Mouse (Mus musculus): Measurements from ENCODE around the gene Zmat5.

Zmat5 gene

DNA sequence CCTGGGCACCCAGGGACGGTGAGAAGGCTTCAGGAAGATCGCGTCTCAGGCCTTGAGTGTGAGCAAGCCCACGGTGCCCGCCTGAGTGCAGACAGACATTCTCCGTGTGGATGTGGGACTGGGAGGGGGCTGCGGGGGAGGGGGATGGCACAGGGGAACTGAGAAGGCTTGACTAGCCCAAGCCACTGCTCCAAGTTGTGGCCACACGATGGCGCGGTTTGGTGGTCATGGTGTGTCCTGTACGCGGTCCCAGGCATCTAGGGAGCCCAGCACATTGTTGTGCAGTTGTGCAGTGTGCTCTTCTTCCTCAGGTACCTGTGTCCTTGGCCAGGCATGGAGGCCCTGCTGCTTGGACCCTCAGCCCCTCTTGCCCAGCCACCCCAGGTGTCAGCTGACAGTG lies 29.7 kb downstream of the Zmat5 start:
- no peak for DNase-seq (ENCODE audit: low read depth, low spot score)

DNA sequence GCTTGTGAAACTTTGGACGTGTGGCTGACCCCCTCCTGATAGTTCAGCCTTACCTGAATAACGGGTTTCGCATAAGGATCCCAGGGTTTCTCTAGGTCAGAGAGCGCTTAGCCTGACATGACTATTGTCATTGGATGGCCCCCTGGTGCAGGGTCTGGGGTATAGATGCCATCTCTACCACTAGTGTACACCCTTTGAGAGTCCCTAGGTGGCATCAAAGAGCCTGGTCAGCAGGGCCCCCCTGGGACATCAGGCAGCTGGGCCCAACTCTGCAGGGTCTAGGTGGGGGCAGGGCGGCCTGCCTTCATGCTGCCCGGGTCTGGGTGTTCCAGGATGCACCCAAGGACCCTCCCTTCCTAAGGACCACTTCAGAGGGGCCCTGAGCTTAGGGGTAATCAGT lies 31.9 kb downstream of the Zmat5 start:
- no peak for DNase-seq (ENCODE audit: low read depth, low spot score)

DNA sequence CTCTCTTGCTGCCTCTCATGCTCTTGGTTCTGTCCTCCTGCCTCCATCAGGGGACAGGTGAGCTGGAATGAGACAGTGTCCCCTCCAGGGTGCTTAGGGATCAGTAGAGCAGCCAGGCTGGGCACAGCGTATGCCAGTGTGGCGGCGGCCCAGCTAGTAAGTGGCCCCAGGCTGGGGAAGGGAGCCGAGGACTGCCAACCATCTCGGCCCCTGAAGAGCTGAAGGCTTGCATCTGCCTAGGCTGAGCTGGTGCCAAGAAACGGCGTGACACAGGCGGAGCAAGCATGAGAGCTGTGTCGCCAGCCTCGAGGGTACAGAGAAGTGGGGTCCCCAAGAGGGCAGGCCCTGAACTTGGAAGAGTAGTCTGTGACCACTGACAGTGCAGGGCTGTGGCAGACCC lies 33.2 kb downstream of the Zmat5 start:
- no peak for DNase-seq (ENCODE audit: low read depth, low spot score)

DNA sequence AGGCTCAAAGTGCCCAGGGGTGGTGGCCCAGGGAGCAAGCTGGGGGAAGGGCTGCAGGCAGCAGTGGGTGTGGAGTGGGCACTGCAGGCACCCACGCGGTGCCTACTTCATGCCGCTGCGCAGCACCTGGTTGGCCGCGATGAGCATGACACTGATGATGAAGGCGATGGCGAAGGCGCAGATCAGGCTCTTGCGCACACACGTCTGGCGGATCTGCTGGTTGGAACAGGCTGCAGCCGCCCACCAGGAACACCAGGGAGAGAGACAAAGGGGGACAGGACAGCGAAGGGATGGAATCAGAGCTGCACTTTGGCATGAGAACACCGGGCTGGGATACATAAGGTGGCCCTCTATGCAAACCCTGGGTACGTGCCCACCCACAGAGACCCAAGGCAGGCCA lies 34.2 kb downstream of the Zmat5 start:
- no peak for DNase-seq (ENCODE audit: low read depth, low spot score)

DNA sequence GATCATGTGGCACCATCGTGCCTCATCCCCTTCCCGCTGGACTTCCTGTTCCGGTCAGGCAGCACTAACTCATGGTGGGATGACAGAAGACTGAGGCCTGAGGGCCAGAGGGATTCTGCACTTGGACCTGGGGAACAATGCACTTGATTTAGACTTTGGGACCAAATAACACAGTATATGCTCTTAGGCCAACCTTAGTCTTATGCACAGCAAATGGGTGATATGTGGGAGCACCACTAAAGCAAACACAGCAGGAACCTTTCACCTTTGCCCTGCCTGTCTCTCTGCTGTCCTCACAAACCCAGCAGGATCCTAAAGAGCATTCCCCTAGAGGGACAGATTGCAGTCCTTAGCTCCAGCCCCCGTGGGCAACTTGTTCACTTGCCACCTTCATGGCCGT lies 36.3 kb downstream of the Zmat5 start:
- no peak for DNase-seq (ENCODE audit: low read depth, low spot score)

DNA sequence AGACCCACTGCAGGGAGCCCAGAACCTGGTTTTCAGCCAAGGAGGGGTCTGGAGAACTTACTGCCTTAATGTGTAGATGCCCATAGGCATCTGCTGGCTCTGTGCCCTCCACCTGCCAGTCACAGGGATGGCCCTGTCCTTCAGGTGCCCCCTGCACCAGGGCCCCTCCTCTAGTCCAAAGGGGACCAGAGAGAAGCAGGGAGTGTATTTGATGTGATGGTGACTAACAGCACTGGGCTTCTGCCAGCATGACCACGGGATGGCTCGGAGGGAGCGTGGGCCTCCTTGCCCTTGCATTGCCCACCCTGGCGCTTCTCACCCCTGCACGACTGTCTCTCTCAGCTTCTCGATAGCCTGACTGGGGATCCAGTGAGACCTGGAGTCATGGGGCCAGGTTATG lies 40.2 kb downstream of the Zmat5 start:
- no peak for DNase-seq (ENCODE audit: low read depth, low spot score)

DNA sequence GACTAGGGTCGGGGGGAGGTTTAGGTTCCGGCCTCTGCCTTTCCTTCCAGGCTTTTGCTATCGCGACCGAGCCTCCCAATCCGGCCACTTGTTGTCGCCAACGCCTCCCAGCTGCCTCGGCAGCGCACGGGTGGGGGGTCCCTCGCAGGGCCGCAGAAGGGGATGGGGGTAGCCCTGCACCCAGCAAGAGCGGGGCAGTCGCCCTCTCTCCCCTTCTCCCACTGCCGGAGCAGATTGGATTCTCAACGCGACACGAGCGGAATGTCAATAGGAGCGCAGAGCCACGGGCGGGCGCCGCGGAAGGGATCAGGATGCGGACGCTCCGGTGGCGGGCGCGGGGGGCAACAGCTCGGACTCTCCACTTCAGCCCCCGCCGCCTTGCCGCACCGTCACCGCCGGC lies 41.5 kb downstream of the Zmat5 start:
- DNase-seq (ENCODE audit: low read depth, low spot score): no peak

DNA sequence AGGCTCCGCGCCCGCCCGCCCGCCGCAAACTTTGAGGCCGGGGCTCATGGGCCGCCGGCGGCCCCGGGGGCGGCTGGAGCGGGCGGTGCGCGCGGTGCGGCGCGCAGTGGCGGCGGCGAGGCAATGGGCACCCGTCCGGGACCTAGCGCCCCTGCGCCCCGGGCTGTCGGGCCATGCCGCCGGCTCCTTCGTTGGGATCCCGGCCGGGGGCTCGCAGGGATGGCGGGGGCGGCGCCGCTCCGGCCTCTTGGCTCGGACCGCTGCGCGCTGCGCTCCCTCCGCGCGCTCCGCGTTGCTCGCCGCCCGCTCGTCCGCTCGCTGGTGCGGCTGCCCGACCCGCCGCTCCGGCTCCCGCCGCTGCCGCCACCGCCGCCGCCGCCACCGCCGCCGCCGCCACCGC lies 42.3 kb downstream of the Zmat5 start, which contains the start of gene Cabp7:
Gene Cabp7, minus strand, starts transcription at position 46 of the 400 bp plus-strand sequence.
- DNase-seq (ENCODE audit: low read depth, low spot score): no peak

DNA sequence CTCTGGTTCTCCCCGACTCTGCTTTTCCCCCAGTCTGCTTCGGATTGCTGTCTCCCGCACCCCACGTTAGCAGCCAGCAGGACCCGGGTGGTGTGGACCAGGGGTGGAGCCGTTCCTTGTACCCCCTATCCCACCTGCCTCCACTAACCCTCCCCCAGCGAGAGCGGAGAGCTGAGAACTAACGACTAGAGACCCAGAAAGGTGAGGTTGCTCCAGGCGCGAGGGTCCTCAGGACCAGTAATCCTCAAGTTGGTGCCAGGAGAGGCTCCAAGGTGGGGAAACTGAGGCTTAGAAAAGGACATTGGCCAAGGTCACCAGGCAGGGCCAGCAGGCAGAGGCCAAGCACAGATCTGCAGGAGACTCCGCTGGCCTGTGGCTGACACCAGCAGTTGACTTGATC lies 42.8 kb downstream of the Zmat5 start:
- DNase-seq (ENCODE audit: low read depth, low spot score): no peak

DNA sequence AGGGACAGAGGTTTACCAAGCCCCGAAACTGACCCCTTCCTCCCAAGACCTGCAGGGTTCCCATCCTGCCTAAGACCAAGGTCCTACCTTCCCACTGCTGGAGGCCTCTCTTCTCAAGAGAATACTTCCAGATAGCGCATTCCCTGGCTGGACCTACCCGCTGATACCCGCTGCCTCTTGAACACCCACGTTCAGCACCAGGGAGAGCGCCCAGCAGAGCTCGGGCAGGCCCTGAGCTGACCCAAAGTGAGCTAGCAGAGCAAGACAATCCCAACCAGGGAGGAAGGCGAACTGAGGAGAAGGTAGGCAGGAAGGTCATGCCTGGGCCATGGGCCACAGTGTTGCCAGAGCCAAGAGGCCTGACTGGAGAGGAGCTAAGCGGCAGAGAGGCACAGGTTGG lies 45.8 kb downstream of the Zmat5 start:
- no peak for DNase-seq (ENCODE audit: low read depth, low spot score)

DNA sequence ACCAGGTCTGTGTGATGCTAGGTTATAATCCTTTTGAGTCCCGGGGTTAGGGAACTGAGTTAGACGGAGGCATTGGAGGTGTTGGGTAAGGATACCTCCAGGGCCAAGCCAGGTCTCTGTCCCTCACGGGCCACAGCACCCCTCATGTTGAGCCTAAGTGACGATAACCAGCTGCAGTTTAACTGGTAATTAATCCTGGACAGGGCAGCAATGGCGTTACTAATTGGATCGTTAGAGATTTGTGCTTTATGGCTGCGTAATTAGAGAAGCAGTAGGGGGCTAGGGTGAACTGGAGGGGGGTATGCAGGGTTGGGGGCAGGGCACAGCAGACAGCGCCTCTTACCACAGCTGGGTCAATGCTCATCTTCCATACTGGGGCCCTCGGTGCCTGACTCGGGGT lies 48.4 kb downstream of the Zmat5 start:
- no peak for DNase-seq (ENCODE audit: low read depth, low spot score)

DNA sequence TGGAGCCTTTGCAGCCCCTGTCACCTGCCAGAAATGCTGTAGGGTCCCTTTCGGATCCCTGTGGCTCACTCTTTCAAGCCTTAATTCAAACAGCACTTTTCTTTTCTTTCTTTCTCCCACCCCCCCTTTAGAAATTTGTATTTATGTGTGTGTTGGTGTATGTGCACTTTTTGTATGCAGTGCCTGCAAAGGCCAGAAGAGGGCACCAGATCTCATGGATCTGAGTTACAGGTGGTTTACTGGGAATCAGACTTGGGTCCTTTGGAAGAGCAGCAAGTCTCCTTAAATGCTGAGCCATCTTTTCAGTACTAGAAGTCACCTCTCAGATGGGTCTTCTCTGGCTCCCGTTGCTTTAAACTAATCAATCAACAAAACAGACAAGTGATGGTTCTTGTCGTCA lies 49.6 kb downstream of the Zmat5 start:
- DNase-seq (ENCODE audit: low read depth, low spot score): no peak

DNA sequence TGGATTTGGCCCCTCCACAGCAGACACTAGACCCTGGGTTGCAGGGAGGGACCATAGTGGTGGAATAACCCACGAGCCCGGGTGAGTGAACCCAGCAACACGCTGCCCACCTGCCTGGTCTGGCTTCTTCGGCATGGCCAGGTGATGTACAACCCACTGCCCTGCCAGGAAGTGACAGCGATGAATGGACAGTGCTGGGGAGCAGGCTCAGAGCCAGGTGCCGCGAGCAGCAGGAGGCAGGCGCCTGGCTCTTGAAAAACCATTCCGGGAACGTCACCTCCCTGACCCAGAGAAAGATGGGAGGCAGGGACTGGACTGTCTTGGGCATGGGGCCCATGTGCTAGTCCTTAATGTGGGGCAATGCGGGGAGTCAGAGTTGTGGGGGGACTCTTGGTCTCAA lies 50.4 kb downstream of the Zmat5 start:
- no peak for DNase-seq (ENCODE audit: low read depth, low spot score)

DNA sequence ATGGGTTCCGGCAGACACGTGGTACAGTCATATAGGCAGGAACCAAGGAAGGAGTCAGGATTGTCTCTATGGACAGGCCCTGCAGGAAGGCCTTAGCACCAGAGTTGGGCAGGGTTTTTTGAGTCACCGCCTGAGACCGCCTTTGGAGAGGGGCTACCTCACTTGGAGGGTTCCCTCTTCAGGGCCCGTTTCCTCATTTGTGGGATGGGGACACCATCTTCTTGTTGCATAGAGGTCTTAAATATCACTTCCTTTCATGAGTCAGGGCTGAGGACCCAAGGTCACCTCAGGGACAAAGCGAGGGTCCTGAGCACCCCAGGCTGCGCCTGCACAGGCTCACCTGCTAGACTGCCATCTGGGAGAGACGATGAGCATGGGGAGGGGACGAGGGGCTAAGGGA lies 52.0 kb downstream of the Zmat5 start:
- no peak for DNase-seq (ENCODE audit: low read depth, low spot score)

DNA sequence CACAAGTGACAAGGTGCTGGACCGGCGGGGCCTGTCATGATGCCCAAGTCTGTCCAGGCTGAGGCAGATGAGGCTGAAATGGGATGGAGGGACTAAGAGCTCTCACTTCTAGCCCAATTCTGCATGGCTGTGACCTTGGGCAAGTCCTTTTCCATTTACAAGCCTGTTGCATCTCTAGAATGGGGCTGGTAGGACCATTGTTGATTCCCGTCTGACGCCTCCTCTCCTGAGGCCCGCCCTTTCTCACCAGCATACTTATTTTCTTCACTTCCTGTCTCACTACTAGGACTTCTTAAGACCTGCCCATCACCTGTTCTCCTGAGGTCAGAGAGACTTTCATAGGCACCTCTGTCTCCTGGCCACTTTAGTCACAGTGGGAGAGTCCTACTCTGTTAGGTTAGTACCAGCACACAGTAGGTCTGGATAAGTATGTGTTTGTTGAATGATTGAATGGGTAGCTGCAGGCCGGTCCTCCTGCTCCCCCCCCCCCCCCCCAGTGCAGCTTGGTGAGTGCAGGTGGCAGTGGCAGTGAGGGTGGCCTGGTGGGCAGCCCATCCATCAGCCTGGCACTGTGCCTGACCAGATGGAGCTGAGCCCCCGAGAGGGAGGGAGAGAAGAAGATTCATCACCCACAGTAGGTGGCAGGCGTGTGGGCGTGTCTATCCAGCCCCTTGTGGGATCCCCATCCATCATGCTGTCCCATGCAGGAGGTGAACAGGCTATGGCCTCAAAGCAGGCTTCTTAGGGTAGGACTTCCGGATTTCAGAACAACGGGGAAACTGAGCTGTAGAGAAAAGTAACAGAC lies 52.7 kb downstream of the Zmat5 start:
- no peak for DNase-seq (ENCODE audit: low read depth, low spot score)

DNA sequence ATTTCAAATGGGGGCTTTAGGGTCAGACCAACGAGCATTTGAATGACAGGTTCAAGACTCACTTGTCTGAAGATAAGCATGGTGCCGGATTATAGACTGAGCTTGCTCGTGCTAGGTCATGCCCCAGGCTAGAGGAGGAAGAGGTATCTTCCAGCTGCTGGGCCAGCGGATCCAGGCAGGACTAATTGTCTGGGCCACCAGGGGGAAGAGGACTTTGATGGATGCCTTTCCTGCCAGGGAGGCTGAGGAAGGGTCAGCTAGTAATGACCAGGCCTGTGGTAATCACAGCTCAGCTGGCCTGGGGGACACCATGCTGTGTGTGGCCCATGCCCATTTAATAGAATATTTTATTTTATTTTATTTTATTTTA lies 53.3 kb downstream of the Zmat5 start:
- DNase-seq (ENCODE audit: low read depth, low spot score): no peak

DNA sequence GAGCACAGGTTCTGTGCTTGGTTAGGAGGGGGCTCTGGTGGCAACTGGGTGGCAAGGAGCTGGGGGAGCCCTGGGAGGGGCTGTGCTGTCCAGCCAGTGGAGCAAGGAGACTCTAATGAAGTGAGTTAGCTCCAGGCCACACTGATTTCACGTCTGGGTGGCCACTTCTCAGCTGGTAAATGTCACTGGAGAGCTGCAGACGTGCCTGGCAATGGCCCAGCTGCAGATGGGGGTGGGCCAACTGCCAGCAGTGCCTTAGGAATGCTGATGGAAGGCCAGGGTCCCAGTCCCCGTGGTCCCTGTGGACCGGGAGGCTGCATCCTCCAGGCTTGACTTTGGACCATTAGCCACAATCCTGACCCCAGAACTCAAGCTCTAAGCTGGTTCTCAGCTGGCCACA lies 56.0 kb downstream of the Zmat5 start:
- no peak for DNase-seq (ENCODE audit: low read depth, low spot score)

DNA sequence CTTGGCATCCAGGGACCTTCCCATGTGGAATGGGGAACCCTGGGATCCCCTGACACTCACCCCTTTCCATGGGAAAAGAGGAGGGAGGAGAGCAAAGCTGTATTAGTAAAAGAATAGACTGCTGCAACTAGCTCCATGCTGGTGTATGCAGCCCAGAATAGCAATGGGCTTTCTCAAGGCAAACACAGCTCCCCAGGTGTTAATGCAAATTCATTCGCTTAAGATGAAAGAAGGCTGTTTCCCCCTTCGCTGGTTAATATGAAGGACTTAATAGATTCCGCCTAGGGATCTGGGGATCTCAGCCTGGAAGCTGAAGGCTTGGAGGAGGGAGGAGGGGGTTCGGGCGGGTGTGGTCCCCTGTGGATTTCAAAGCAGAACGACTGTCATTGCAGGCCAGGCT lies 57.5 kb downstream of the Zmat5 start:
- DNase-seq (ENCODE audit: low read depth, low spot score): no peak

DNA sequence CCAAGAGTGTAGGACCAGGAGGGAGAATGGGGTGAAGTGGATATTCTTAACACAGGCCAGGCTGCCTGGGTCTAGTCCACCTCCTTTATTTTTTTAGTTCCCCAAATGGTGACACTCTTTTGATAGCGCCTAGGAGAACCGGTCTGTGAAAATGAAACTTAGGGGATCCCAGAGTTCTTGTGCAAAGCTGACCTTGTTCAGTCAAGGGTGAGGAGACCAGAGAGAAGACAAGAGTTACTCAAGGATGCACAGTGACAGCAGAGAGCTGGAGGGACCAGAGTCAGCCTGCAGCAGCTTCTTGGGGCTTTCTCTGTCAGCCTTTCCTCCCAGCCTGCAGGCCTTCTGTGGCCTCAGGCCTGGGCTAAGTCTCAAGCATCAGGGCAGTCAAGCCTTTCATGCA lies 58.0 kb downstream of the Zmat5 start:
- no peak for DNase-seq (ENCODE audit: low read depth, low spot score)

DNA sequence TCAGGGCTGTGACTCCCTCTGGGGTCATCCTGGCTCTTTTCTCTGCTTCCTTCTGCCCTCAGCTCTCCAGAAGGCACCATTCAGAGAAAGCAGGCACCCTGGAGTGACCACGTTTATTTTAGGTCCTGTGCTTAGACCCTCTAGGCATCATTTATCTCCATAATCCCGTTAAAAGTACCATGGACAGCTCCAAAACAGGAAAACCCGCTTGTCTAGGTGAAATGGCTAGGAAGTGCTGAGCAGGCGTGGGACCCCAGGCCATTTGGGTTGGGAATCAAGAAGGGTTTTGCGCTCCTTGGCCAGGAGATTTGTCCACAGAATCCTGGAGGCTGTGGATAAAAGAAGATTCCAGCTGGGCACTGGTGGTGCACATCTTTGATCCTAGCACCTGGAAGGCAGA lies 59.2 kb downstream of the Zmat5 start:
- no peak for DNase-seq (ENCODE audit: low read depth, low spot score)

DNA sequence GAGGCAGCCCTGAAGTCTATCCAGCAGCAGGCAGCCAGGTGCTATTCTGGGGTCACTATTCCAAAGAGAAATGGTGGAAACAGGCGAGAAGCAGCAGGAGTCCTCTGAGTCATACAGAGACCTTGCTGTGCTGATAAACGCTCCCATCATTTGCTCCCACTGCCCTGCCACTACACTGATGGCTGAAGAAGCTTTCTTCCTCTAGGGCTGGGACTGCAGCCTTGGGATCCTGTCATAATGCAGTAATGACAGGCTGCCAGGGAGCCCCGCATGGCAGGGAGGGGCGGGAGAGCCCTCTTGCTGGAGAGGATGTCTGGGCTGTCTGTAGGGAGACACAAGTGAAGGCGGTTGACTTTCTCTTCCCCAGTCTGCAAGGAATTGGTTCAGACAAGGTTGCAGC lies 60.0 kb downstream of the Zmat5 start:
- no peak for DNase-seq (ENCODE audit: low read depth, low spot score)

DNA sequence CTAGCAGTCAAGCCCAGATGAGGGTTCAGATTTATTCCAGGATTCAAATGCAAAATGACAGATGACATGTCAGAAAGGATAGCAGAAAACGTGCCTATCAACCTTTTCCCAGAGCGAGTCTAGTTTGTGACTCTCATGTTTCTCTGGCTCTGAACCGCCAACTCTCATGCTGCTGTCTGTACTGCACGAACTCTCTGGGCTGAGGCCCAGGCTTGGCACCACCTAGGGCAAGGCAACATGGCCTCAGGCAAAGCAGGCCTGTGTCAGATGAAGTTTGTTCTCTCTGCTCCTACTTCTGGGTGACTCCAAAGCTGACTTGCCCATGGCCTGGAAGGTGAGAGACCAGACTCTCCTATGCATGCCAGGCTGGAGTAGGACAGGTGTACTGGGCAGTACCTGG lies 63.9 kb downstream of the Zmat5 start:
- DNase-seq (ENCODE audit: low read depth, low spot score): no peak

DNA sequence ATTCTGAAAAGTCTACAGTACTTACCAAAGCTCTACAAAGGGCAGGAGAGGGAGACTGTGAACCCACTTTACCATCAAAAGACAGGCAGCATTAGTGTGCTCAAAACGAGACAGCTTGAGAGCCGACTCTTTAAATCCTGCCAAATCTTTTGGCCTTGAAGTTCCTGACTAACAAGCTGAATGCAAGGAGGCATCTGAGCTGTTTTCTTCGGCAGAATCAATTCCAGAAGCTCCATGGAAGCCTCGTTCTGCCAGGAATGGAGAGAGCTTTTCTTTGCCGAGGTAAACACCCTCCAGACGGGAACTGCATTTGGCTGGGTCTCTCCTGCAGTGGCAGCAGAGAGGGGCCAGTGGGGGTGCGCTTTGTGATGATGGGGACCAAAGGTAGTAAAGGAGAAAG lies 64.8 kb downstream of the Zmat5 start:
- no peak for DNase-seq (ENCODE audit: low read depth, low spot score)

DNA sequence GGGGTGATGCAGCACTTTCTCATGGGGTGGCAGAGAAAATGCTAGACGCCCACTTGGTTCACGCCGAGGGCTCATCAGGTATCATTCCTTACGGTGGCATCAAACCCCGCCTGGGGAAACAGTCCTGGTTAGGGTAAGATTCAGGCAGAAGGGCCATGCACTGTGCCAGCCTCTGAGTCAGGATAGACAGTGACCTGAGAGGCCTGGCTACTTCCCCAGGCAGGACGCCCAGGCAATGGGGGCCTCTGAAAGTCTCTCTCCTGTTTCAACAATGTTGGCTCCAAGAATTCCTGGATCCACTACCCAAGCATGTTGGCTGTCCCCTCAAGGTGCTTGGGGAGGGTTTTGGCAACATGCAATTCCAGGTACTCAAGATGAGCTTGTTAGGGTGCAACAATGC lies 65.4 kb downstream of the Zmat5 start:
- no peak for DNase-seq (ENCODE audit: low read depth, low spot score)

Measured in retina, adult 2 months (tissue).